Mouse (Mus musculus): Measurements from ENCODE around the gene Dnajc5.
"Not testable (repeated sequence)": the region's sequence is repeated elsewhere in the genome, so short reads cannot be mapped to it uniquely, and the experiment has no call there.

The Dnajc5 gene

DNA sequence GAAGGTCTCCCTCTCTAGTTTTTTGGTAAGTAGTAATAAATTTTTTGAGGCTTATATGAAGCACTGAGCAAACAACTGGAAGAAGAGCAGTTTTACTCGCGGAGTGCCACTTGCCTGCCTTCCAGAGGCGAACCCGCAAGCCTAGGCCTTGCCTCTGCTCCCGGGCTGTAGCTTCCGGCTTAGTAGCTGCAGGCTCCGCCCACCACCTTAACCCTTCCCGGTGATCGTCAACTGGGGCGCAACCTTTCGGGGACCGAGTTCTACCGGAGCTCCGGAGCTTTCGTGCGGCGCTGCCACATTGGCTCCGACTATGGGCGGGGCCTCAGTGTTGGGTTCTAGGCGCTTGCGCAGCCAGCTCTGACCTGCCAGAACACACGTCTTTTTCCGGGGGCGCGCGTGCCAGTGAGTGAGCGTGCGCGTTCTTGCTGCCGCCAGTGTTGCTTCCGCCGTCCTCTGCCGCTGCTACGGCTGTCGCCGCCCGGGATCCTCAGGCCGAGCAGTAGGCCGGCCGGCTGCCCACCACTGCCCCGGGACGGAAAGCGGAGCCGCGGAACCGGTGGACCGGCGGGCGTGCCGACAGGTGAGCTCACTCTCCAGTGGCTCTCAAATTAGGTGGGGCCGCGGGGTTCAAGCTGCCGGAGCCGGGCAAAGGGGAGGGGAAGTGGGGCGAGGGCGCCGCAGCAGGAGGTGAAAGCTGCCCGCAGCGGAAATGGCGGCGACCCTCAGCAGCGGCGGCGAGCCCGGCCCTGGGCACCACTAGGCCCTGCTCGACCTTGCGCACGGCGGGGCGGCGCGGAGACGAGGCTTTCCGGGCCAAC, at the start of gene Dnajc5:
Gene Dnajc5, plus strand, starts transcription at position 368 of the 818 bp plus-strand sequence.
- DNase-seq (ENCODE audit: low read depth, low spot score), result peak; percentile 95

DNA sequence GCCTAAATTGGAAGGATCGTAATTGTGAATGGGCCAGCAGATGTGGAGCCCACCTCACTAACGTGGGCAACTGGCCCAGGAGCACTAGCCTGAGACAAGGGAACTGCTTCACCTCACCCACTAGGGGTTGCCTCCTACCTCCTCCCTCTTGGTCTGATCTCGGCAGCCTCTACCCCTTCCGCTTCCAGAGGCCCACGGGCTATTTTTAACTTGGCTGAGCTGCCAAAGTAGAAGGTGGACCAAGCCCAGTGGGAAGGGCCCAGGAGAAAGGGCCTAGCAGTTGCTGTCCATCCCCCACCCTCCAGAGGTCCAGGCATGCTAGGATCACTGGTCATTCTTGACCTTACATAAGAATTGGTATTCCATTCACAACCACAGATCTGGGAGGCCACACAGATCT, 49.0 kb upstream of the Dnajc5 start:
- DNase-seq (ENCODE audit: low read depth, low spot score), result no peak

DNA sequence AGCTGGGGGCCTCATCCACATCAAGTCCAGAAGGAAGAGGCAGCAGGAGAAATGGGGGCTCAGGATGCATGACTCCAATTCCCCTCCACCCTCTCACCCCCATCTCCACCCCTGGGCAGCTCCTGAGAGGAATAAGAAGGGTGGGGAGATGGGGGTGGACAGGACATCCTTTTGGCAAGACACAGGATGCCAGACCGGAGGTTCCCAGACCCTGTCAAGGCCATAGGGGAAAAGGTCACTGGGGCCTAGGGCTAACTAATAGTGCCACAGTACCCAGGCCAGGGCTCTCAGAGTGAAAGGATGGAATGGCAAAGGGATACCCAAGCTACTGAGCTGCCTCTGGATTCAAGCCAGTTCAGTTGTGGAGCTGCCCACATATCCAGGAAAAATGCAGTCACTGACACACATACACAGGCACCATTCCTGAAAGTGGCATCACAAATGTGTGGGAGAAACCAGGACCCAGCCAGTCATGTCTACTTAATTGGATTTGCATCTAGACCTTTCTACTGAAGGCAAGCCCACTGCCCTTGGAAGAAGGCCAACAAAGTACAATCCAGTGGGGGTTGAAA, 47.9 kb upstream of the Dnajc5 start:
- DNase-seq (ENCODE audit: low read depth, low spot score), result no peak

DNA sequence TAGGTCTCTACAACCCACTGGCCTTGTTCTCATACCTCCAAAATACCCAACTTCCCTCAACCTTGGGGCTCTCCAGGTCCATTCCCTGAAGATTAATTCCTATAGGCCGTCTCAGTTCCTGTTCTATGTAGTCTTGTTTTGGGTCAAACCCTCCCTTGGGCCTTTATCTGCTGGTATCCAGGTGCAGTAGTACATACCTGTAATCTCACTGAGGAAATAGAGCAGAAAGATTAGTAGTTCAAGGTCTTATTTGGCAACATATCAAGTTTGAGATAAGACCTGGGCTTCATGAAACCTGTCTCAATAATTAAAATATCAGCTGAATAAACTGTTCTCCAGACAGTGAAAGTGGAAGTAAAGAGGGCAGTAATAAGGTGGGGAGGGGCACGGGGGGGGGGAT, 37.2 kb upstream of the Dnajc5 start:
- DNase-seq (ENCODE audit: low read depth, low spot score), result no peak

DNA sequence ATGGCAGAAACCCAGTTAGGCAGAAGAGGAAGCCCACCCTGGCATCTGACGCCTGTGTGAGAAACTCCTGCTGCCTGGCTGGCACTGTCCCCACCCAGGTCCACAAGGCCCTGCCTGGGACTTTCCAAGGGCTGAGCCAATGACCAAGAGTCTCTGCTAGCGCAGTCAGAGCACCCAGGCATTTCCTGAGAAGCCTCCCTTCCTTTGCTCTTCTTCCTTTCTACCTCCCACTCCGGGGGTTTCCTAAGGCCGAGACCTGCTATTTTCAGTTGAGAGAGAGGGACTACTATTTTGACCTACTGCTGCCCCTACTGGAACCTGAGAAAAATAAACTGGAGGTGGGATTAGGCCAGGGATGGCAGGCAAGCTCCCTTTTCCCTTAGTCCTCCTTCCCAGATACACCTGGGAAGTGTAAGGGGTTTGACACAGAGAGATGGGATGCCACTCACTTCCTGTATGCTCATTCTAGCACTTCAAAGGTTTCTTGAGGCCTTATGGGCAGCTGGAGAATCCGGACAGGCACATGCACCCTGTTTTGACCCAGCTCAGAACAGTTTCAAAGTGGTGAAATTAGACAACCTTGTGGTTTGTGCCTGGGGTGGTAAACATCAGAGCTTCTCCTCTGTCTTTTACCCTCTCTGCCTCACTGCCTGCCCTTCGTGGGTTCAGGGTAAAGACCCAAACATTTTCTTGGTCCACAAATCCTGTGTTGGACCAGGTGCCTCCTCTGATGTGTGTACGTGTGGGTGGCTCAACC, 36.5 kb upstream of the Dnajc5 start:
- DNase-seq (ENCODE audit: low read depth, low spot score), result no peak

DNA sequence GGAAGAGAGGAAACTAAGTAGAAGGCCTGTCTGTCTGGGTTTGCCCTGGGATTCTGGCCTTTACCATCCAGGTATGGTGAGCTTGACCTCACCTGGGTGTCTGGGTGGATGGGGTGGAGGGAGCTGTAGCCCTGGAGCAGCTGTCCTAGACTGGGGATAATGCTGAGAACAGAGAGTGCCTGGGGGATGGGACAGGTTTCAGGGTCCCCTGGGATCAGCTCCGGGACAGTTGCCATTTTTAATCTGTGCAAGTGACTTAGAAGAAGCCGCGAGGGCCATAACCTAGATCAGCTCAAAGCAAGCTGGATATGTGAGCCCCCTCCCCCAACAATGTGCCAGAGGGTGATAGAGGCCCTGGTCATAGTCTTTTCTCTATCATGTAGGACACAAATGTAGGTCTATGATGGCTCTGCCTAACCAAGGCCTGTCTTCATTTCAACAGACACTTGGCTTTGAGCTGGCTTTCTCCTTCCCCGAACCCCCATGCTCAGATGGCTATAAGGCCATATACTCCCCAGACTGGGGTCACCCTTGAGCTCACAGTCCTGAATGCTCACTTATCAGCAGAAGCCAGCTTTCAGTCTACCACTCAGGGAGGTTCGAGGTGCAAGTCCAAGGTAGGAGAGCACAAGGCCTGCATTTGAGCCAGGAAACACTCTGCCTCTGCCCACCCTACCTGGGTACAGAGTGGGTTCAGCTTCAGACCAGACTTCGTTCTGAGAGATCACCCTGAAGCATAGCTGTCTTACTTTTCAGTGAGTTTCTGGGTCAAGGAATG, 35.6 kb upstream of the Dnajc5 start:
- no peak for DNase-seq (ENCODE audit: low read depth, low spot score)

DNA sequence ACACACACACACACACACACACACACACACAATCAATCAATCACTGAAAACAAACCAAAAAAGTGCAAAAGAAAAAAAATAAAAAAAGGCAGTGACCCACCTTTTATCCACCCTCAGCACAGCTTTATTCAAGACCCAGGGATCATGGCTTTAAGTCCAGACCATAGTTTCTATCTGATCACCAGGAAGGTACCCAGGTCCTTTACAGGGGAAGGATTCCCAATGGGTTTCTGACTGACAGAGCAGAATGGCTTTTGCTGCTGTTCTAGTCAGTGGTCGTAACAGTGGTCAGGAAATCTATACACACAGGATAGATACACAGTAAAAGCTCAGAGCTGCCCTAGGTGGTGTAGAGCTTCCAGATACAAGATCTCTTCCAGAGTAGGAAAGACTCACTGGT, 34.5 kb upstream of the Dnajc5 start:
- DNase-seq (ENCODE audit: low read depth, low spot score), result peak; percentile 37

DNA sequence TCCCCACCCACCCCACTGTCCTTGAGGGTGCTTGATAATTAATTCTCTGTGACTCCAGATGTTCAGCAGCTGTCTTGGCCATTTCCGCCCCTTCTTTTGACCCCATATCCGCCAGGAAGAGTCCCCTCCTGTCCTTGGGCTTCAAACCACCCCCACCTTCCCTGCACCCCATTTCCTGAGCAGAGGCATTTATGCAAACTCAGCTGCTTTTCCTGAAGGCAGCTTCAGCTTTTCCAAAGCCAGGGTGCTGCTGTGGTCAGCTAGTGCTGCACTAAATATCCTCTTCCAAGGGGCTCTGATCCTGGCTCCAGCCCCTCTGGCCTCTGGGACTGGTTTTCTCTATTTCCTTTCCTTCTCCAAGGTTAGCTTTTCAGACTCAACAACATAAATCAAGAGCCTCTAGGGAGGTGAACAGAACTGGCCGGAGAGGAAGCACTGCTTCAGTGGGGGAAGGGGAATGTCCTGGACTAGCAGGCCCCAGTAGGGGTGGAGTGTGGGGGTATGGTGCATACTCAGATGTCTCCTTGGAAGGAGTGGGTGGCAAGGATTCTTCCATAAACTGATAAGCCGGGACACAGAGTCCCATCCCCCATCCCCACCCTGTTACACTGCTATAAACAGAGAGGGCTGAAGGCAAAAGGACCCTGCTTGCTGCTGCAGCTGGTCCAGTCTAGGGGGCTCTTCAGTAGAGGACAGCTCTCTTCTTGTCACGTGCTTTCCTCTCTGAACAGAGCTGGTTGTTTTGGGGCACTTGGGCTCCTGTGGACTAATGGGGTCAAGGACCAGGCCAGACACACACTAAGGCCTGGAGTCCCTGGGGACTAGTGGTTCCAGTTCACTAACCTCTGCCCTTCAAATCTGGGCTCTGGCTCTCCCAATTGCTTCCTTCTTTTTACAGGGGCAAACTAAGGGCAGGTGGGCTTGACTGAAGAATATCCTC, 32.7 kb upstream of the Dnajc5 start:
- DNase-seq (ENCODE audit: low read depth, low spot score), result peak; percentile 86

DNA sequence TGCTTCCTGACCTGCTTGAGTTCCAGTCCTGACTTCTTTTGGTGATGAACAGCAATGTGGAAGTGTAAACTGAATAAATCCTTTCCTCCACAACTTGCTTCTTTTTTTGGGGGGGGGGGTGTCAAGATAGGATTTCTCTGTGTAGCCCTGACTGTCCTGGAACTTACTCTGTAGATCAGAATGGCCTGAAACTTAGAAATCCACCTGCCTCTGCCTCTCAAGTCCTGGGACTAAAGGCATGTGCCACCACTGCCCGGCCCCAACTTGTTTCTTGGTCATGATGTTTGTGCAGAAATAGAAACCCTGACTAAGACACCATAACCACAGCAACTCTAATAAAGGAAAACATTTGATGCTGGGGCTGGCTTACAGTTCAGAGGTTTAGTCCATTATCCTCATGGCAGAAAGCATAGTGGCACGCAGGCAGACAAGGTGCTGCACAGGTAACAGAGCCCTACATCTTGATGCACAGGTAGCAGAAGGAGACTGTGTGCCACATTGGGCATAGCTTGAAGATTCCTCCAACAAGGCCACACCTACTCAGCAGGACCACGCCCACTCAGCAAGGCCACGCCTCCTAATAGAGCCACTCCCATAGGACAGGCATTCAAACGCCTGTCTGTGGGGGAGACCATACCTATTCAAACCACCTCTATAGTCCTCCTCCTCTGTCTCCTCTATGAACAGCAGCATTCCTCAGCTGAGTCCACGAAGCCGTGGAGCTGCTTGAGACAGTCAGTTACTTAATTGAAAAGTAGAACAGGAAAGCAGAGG, 28.7 kb upstream of the Dnajc5 start:
- no peak for DNase-seq (ENCODE audit: low read depth, low spot score)

DNA sequence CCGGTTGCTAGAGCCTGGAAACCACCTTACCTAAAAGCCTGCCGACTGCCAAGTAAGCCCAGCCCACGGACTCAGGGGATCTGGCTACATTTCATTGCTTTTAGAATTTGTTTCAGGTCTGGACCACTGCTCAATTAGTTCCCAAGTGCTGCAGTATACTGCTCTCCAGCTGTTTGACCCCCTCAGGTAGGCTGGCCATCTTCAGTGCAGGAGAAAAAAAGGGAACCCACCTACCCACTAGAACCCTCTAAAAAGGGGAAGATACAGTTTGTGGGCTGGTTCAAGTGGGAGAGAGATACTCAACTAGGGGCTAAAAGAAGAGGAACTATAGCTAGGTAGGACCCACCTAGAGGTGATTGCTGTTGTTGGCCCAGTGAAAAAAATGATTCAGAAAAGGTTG, 28.1 kb upstream of the Dnajc5 start:
- DNase-seq (ENCODE audit: low read depth, low spot score), result no peak

DNA sequence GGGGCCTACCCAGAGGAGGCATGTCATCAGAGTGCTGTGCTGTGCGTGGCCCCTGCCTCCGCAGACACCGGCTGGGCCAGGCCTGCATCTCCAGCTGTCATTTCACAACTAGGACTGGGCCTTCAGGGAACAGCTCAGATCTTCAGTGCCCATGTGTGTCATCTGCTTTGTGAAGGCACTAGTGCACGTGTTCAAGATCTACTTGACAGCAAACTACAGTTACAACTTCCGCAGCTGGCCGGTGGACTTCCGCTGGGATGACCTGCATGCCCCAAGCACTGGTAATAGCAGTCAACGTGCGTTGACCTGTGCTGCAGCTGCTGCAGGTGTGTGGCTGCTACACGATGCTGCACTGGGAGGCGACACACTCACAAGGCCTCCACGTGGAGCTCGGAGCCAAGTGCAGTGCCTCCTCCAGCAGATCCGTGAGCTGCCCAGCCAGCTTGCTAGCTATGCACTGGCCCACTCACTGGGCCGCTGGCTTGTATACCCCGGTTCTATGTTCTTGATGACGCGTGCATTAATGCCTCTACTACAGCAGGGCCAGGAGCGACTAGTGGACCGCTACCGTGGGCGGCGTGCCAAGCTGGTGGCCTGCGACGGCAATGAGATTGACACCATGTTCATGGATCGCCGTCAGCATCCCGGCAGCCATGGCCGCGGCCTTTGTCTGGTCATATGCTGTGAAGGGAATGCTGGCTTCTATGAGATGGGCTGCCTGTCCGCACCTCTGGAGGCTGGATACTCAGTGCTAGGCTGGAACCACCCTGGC, 26.9 kb upstream of the Dnajc5 start, which contains the start of gene Abhd16b:
Gene Abhd16b, plus strand, starts transcription at position 51 of the 772 bp plus-strand sequence.
- DNase-seq (ENCODE audit: low read depth, low spot score), result no peak

DNA sequence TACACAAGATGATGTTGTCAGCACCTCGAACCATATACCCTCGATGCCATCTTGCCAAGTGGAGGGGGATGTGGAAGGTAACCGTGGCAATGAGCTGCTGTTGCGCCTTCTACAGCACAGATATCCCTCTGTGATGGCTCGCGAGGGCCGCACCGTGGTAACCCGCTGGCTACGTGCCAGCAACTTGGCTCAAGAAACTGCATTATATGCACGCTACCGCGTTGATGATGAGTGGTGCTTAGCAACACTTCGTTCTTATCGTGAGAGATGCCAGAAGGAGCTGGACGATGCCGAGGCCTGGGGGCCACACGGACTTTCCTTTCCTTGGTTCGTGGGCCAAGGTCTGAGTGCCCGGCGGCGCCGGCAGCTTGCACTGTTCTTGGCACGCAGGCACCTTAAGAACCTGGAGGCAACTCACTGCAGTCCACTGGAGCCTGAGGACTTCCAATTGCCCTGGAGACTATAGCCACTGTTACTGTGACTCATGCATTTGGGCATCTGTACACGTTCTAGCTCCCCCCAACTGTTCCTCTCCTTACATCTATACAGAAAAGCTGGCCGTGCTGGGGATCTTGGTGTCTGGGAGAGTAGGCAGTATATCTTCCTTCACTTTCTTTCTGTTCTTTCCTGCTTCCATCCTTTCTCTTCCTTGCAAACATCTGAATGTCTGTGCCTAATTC, 25.9 kb upstream of the Dnajc5 start:
- DNase-seq (ENCODE audit: low read depth, low spot score), result no peak

DNA sequence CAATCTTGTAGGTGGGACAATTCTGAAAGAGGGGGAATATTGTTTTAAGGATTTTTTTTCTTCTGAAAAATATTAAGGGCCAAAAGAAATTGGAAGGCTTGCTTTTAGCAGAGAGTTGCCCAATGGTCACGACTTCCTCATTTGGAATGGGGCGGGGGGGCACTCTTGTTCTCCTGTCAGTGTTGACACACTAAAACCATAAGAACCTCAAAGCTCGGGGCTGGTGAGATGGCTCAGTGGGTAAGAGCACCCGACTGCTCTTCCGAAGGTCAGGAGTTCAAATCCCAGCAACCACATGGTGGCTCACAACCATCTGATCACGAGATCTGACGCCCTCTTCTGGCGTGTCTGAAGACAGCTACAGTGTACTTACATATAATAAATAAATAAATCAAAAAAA, 24.4 kb upstream of the Dnajc5 start:
- DNase-seq (ENCODE audit: low read depth, low spot score), result not testable (repeated sequence)

DNA sequence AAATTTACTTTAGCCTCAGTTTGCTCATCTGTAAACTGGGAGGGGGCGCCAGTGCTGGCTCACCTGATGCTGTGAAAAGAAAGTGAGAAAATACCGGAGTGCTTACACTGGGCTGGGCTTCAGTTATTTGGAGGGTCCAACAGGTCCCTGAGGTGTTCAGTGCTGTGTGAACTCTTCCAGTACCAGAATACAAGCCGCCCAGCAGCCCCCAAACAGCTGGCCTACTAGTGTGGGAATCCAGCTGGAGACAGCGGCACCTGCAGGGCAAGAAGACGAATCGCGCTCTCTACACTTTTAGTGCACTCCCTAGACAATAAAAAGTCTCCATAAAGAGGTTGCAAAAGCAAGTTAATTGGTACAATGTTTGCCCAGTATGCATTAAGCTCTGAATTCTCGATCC, 24.0 kb upstream of the Dnajc5 start:
- DNase-seq (ENCODE audit: low read depth, low spot score), result peak; percentile 74

DNA sequence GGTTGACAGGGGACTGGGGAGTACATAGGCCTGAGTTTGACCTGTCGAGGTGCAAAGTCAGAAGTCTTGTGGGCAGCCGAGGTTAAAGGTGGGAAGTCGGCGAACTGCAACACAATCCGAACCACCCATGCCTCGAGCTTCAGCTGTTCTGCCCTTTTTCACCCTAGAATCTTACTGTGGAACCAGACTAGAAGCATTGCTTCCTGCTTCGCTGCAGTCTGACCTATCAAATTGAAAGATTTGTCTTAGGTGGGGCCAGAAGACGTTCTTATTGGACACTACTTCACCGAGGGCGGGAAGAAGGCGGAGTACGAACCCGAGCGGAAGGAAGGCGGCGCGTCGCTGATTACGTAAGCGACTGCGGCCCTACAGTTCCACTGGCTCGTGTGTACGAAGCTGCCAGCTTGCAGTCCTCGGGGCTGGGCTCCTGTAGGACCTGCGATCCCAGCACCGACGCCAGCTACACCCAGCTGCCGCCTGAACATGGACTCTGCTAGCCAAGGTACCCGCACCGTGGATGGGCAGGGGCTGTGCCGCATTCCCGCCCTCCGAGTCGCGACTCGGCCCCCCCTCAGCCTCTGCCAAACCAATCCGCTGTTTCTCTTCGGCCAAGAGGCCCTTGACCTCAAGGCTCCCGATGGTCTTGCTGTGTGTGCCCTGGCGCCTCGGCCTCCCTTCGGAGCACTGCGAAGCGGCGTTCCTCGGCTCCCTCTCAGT, 23.3 kb upstream of the Dnajc5 start, which contains the start of gene Tpd52l2:
Gene Tpd52l2, plus strand, starts transcription at position 312 of the 717 bp plus-strand sequence.
- peak; percentile 97 for DNase-seq (ENCODE audit: low read depth, low spot score)

DNA sequence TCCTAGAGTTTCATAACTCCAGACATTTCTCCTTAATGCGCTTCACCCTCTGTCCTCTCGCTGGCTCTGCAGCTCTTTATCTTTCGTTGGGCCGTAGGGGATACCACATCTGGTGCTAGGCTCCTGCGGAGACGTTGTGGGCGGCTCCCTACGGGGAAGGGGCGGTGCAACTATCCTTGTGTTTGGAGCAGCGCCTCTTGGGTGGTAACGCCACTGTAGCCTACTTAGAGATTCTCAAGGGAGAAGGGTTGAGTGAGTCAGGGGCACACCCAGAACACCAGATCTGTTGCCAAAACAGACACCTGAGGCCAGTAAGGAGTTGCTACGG, 22.8 kb upstream of the Dnajc5 start:
- DNase-seq (ENCODE audit: low read depth, low spot score), result peak; percentile 72

DNA sequence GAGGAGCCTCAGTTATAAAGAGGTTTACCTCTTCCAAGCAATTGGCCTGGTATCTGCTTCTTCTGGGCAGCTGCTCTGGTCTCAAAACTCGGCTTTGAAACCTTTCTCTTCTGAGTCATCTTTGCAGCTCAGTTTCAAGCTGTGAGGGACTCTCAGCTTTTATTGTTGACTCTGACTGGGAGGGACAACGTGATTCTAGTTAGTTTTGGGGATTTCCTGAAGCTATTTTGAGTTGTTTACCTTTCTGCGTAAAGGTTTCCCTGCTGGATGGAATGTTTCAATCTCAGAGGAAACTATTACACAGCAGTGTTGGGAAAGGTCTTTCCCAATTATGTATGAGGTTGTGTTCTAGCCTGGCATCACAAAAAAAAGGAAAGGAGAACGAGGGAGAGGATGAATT, 21.6 kb upstream of the Dnajc5 start:
- no peak for DNase-seq (ENCODE audit: low read depth, low spot score)

DNA sequence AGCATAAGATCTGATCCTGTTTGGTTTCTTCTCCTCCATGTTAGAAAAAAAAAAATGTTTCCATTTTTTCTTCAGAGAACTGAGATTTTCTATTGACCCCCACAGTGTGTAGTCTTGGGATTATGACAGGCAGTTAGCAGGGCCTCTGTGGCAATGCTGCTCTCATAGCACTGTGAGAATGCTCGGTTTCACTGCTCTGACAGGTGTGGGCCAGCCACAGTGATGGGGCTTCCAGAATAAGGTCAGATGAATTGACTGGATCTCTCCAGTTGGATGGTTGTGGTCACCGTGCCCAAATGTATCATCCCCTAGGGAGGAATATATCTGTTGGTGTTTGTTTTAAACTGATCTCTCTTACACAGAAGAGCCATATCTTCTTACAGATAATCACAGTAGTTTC, 11.1 kb upstream of the Dnajc5 start:
- no peak for DNase-seq (ENCODE audit: low read depth, low spot score)

Data from mesoderm, embryonic 11.5 days (tissue).